Mouse (Mus musculus): ENCODE results near the gene Cwf19l1. TPM values are rescaled to one million over a fixed set of nuclear protein-coding genes. Genes with fewer than 3 reads are reported as not detected.

Cwf19l1 gene
- polyA plus RNA-seq, 2 experiments = 8.8 to 12.9 TPM

- DNase-seq (ENCODE audit: low read depth in 3 of 3, low spot score in 3 of 3) = peak; percentile 91 to 93 (median 93)
- Histone ChIP-seq H3K4me1 (replicated peaks; ENCODE audit: control insufficient read depth in 2 of 2, insufficient read depth in 2 of 2, low read length in 1 of 2) (peaks cover 6 to 17% of the 10 kb centered on the region in 2 experiments; a peak in 3 of 4 replicates), H3K27ac (peak within 1 kb of the TSS; percentile 25), H3K27me3 (ENCODE audit: control insufficient read depth, insufficient read depth, low read length) (no peaks in the 10 kb centered on the region), H3K9ac (replicated peaks) (peak within 1 kb of the TSS; percentile 93), H3K4me3 (ENCODE audit: insufficient read depth in 1 of 2, low read depth in 2 of 2, low read length in 2 of 2) (peak within 1 kb of the TSS; percentile 91 to 100), H3K9me3 (ENCODE audit: control insufficient read depth, low read length) (no peaks in the 10 kb centered on the region), H3K4me2 (ENCODE audit: low read depth) (peak within 1 kb of the TSS; percentile 97), H3K36me3 (replicated peaks; ENCODE audit: control insufficient read depth, insufficient read depth, low read depth) (peaks cover 10% of the 10 kb centered on the region)
- under 1% methylated on average over 67 of the region's 67 CpGs for WGBS (ENCODE audit: insufficient replicate concordance)
- TF ChIP-seq CTCF (IDR thresholded peaks at IDR 0.05; ENCODE audit: low read depth) = no peak
- TF ChIP-seq EP300 (IDR thresholded peaks at IDR 0.05; ENCODE audit: low read depth) = peak; percentile 59
- peak; percentile 98 for ATAC-seq (ENCODE audit: insufficient read depth)
Measured at GRCm38 (mm10) chr19:44106831-44107660, 28.6 kb downstream of the Cwf19l1 start, which contains the start of gene Chuk. Chuk (minus strand) TSS chr19:44107480.

DNA sequence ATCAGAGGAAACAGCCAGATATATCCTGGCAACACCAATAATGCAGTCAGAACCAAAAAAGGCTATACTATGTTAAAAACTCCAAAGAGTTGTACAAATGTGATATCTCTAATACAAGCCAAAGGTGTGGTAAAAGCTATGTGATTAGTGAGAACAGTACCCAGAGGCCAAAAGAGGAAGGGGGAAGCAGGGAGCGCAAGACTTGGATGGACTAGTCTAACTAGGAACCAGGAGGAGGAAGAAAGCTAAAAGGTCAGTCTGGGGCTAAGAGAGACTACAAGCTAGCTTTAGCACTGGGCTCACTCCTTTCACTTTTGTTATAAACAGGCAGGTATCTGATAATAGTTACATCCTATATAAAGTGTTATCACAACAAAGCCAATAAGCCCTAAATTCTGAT is 31.3 kb downstream of the Cwf19l1 start:
- Histone ChIP-seq H3K4me1 (replicated peaks; ENCODE audit: control insufficient read depth in 2 of 2, insufficient read depth in 2 of 2, low read length in 1 of 2) (peaks cover 6 to 17% of the 10 kb centered on the region in 2 experiments; a peak in 3 of 4 replicates), H3K9ac (replicated peaks) (no peak overlapping the region), H3K4me2 (ENCODE audit: low read depth) (no peak overlapping the region; the same call in 1 of the 2 replicates), H3K27me3 (ENCODE audit: control insufficient read depth, insufficient read depth, low read length) (no peaks in the 10 kb centered on the region), H3K4me3 (ENCODE audit: insufficient read depth in 1 of 2, low read depth in 2 of 2, low read length in 2 of 2) (no peak overlapping the region), H3K36me3 (replicated peaks; ENCODE audit: control insufficient read depth, insufficient read depth, low read depth) (peaks cover 9% of the 10 kb centered on the region), H3K9me3 (ENCODE audit: control insufficient read depth, low read length) (no peaks in the 10 kb centered on the region), H3K27ac (no peak overlapping the region)
- TF ChIP-seq CTCF (IDR thresholded peaks at IDR 0.05; ENCODE audit: low read depth) (no peak), EP300 (IDR thresholded peaks at IDR 0.05; ENCODE audit: low read depth) (no peak)
- ATAC-seq (ENCODE audit: insufficient read depth) (no peak), DNase-seq (ENCODE audit: low read depth in 3 of 3, low spot score in 3 of 3) (no peak)
- WGBS (ENCODE audit: insufficient replicate concordance) = 73% methylated on average over 1 of the region's 1 CpGs

DNA sequence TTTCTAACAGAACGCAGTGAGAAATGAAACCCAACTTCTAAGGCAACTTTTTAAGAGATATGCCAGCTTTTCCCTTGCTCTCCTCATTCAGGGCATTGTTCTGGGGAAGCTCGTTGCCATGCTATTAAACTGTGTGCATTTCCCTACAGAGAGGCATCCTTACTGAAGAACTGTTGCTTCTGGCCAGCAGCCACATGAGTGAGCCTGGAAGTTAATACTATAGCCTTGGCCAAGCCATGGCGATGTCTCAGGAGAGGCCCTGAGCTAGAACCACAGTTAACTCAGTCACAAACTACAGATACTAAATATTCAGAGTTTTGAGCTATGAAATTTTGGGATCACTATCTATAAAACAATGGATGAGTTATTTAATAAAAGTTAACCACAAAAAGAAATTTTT is 32.7 kb downstream of the Cwf19l1 start:
- Histone ChIP-seq H3K36me3 (replicated peaks; ENCODE audit: control insufficient read depth, insufficient read depth, low read depth) (peaks cover 16% of the 10 kb centered on the region), H3K4me2 (ENCODE audit: low read depth) (no peak overlapping the region), H3K9me3 (ENCODE audit: control insufficient read depth, low read length) (no peaks in the 10 kb centered on the region), H3K27ac (no peak overlapping the region), H3K4me3 (ENCODE audit: insufficient read depth in 1 of 2, low read depth in 2 of 2, low read length in 2 of 2) (no peak overlapping the region), H3K27me3 (ENCODE audit: control insufficient read depth, insufficient read depth, low read length) (no peaks in the 10 kb centered on the region), H3K9ac (replicated peaks) (no peak overlapping the region), H3K4me1 (replicated peaks; ENCODE audit: control insufficient read depth in 2 of 2, insufficient read depth in 2 of 2, low read length in 1 of 2) (peaks cover 6 to 15% of the 10 kb centered on the region in 2 experiments; a peak in 3 of 4 replicates)
- ATAC-seq (ENCODE audit: insufficient read depth) = no peak
- TF ChIP-seq CTCF (IDR thresholded peaks at IDR 0.05; ENCODE audit: low read depth) = no peak
- no peak for TF ChIP-seq EP300 (IDR thresholded peaks at IDR 0.05; ENCODE audit: low read depth)
- no peak for DNase-seq (ENCODE audit: low read depth in 3 of 3, low spot score in 3 of 3)
- WGBS (ENCODE audit: insufficient replicate concordance) = 83% methylated on average over 3 of the region's 3 CpGs

DNA sequence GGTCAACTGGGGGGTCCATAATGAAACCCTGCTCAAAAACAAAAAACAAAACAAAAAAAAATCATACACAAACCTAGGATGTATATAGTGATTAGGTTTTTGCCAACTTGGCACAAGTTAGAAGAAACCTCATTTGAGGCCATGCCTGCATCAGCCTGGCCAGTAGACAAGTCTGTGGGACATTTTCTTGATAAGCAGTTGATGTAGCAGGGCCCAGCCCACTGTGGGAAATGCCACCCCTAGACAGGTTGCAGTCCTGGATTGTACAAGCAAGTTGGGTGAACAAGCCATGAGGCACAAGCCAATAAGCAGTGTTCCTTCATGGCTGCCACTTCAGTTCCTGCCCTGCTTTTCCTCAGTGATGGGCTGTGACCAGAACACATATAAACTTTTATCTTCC is 34.8 kb downstream of the Cwf19l1 start:
- H3K9ac ChIP-seq (replicated peaks) = no peak overlapping the region
- DNase-seq (ENCODE audit: low read depth in 3 of 3, low spot score in 3 of 3) (no peak), ATAC-seq (ENCODE audit: insufficient read depth) (no peak)
- peaks cover 25% of the 10 kb centered on the region for H3K36me3 ChIP-seq (replicated peaks; ENCODE audit: control insufficient read depth, insufficient read depth, low read depth)
- TF ChIP-seq CTCF (IDR thresholded peaks at IDR 0.05; ENCODE audit: low read depth) (no peak), EP300 (IDR thresholded peaks at IDR 0.05; ENCODE audit: low read depth) (no peak)
- H3K4me1 ChIP-seq (replicated peaks; ENCODE audit: control insufficient read depth in 2 of 2, insufficient read depth in 2 of 2, low read length in 1 of 2) = peaks cover 1 to 5% of the 10 kb centered on the region in 2 experiments; a peak in 3 of 4 replicates
- H3K27ac ChIP-seq = no peak overlapping the region
- no peaks in the 10 kb centered on the region for H3K9me3 ChIP-seq (ENCODE audit: control insufficient read depth, low read length)
- no peaks in the 10 kb centered on the region for H3K27me3 ChIP-seq (ENCODE audit: control insufficient read depth, insufficient read depth, low read length)
- H3K4me3 ChIP-seq (ENCODE audit: insufficient read depth in 1 of 2, low read depth in 2 of 2, low read length in 2 of 2) = no peak overlapping the region
- H3K4me2 ChIP-seq (ENCODE audit: low read depth) = no peak overlapping the region

DNA sequence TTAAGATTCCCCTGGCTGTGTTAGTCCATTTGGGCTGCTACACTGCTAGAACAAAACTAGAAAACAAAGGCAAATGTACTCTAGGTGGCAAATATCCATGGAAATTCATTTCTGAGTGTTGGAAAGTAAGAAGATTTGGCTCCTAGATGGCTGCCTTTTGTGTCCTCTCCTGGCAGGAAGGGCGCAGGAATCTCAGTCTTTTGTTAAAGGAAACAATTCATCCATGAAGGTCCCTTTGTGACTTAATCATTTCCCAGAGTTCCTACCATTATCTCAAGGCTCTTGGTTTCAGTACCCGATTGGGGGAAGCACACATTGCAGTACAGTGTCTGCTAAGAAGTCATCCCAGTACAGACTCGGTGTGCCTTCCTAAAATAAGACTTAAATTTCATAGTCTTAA is 49.4 kb downstream of the Cwf19l1 start:
- no peak overlapping the region for H3K4me2 ChIP-seq (ENCODE audit: low read depth)
- H3K4me1 ChIP-seq (replicated peaks; ENCODE audit: control insufficient read depth in 2 of 2, insufficient read depth in 2 of 2, low read length in 1 of 2) = no peaks in the 10 kb centered on the region
- no peak for DNase-seq (ENCODE audit: low read depth in 3 of 3, low spot score in 3 of 3)
- TF ChIP-seq EP300 (IDR thresholded peaks at IDR 0.05; ENCODE audit: low read depth) (no peak), CTCF (IDR thresholded peaks at IDR 0.05; ENCODE audit: low read depth) (no peak)
- H3K27me3 ChIP-seq (ENCODE audit: control insufficient read depth, insufficient read depth, low read length) = no peaks in the 10 kb centered on the region
- ATAC-seq (ENCODE audit: insufficient read depth) = no peak
- no peak overlapping the region for H3K27ac ChIP-seq
- peaks cover 18% of the 10 kb centered on the region for H3K36me3 ChIP-seq (replicated peaks; ENCODE audit: control insufficient read depth, insufficient read depth, low read depth)
- 75% methylated on average over 3 of the region's 3 CpGs for WGBS (ENCODE audit: insufficient replicate concordance)
- H3K4me3 ChIP-seq (ENCODE audit: insufficient read depth in 1 of 2, low read depth in 2 of 2, low read length in 2 of 2) = no peak overlapping the region
- no peak overlapping the region for H3K9ac ChIP-seq (replicated peaks)
- H3K9me3 ChIP-seq (ENCODE audit: control insufficient read depth, low read length) = no peaks in the 10 kb centered on the region
